Mouse (Mus musculus) left cerebral cortex, postnatal 14 days (tissue): ENCODE measurements around the gene Tmem220. TPM values are rescaled to one million over a fixed set of nuclear protein-coding genes. Genes with fewer than 3 reads are reported as not detected.

ENCODE experiments used
- DNase-seq, 2 experiments: peaks; one replicate each; pipeline ENCODE4 v3.0.0; 2021 to 2022; ENCODE audit warnings: low spot score in 2 of 2, mixed read lengths in 1 of 2
- intact Hi-C: fragments of 180-260 bp; cut with DNase I; formaldehyde crosslinking; loops from one replicate; pipeline ENCODE4 v1.15.1; 2025
- total RNA-seq, 2 experiments: library from RNA; stranded (reverse); gene quantifications; 2 replicates each; pipeline ENCODE4 v1.2.3; 2021

Tmem220 gene
- total RNA-seq, 2 experiments from 2014 or later = 0.42 TPM; not detected in 1

DNA sequence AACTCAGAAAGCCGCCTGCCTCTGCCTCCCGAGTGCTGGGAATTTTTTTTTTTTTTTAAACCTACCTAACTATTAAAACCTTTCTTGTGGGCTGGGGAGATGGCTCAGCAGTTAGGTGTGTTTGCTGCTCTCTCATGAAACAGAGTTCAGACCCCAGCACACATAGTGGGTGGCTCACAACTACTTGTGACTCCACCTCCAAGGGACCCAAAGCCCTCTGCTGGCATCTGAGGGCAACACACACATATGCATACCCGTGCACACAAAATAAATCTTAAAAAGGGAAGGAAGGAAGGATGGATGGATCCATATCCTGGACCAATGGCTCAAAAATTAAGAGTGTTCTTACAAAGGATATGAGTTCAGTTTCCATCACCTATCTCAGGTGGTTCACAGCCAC, 24.3 kb downstream of the Tmem220 start:
- no peak for DNase-seq
- intact Hi-C loops = no loop called here

DNA sequence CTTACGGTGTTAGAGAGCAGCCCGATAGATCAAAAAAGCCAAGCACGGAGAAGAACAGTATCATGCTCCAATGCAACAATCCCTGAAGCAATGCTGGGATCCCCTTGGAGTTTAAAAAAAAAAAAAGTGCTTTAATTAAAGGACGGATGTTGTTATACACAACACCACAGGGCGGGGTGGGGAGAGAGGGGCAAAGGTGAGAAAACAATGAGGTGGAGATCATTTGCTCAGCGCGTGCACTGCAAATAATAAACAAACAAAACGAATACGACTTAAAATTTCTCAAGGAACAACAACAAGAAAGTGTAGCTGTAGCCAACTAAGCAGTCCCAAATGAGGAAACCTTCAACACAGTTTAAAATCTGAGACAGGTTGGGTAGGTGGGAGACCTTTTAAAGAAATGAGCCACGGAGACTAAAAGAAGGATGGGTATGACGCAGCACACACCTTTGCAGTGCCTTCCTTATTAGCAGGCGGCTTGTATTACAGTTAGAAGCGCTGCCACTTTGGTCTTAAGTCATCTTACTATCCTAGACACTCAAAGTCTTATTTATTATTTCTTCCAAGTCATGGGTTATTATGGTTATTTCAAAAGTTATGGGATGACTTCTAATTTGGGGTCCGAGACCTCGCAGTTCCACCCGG, 26.8 kb downstream of the Tmem220 start:
- intact Hi-C loops = no loop called here
- no peak for DNase-seq

GRCm38 (mm10) chr11:67052321-67052952, 27.5 kb downstream of the Tmem220 start, which contains the start of the genes Adprm and Sco1:
TSS of gene Adprm (minus strand) at chr11:67052594.
TSS of gene Sco1 (plus strand) at chr11:67052670.
- DNase-seq = peak; percentile 82 to 87
- intact Hi-C loops = no loop called here

DNA sequence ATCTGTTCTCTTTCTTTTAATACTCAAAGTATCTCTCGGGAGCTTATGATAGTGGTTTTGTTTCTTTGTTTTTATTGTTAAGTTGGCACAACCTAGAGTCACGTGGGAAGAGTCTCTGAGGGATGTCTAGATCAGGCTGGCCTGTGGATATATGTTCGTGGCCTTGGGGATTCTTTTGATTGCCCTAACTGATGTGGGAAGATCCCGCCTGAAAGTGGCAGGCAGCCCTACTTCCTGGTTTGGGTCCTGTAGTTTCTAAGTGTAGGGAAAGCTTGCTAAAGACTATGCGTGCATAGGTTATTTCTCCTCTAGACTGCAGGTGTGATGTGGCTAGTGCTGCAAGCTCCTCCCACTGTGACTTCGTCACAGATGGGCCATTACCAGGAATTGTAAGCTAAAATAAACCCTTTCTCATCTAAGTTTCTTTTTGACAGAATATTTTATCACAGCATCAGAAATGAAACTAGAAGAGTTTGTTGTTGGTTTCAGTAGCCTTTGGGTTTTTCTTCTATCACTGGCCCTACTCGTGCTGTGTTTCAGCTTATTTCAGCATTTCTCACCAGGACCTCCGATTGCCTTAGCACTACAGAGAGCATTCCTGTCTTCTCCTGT, 29.9 kb downstream of the Tmem220 start:
- DNase-seq = no peak
- intact Hi-C loops = no loop called here

GRCm38 (mm10) chr11:67061311-67061710, 36.4 kb downstream of the Tmem220 start:
- DNase-seq = no peak
- intact Hi-C loops = no loop called here

- peak in 1 of 2 experiments; percentile 12 for DNase-seq
- intact Hi-C loops = no loop called here
Measured at GRCm38 (mm10) chr11:67062726-67063125, 37.8 kb downstream of the Tmem220 start.

GRCm38 (mm10) chr11:67067741-67068140, 42.8 kb downstream of the Tmem220 start:
- no peak for DNase-seq
- intact Hi-C loops = no loop called here

DNA sequence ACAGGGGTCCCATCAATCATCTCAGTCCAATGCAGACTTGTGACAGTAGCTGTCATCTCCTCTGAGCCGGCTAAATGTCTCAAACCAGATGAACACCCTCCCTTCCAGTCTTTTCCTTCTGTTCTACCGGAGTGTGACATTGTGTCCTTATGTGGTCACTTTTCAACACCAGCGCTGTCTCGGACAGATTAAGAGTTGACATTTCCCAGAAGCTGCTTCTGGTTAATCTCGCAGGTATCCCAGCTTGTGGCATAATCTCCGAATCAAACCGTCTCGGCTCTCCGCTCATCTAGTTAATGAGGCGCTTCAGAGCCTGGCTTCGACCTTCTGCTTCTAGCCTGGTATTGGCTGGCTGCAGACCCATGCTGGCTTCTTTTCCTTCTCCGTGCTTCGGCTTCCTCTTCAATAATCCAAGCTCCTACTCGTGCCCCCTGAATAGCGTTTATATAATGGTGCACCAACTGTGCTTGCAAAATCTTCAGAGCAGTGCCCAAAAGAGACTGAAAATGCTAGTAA, 47.7 kb downstream of the Tmem220 start:
- DNase-seq = no peak
- intact Hi-C loops = no loop called here

DNA sequence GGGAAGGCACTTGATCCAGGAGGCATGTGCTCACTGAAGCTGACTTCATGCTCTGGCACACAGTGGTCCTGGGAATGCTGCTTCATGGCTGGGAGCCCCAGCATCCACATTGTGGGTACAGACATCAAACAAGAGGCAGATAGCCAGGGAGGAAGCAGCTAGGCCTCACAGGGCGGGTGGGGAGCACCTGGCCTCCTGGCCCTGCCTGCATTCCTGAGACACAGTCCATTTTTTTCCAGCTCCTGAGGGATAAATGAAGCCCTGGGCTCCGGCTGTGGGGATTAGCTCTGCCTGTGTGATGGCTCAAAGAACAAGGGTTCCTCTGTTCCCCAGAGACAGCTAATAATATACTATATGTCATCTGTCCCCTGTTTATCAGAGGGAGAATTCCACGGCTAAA, 50.1 kb downstream of the Tmem220 start:
- DNase-seq = no peak
- intact Hi-C loops = no loop called here

DNA sequence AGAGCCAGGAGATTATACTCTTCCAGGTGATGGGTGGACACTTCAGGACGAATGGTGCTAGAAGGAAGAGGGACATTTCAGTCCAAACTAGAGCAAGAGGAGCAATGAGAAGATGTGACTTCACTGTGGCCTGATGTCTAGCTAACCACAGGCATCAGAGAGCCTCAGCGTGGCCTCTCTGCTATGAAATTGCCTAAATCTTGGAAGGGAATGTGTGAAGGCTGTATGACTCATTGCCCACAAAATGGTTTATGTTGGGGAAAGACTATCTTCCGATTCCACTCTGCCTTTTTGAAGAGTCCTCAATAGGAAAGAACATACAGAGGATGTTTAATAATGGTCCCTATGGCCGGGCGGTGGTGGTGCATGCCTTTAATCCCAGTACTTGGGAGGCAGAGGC, 51.8 kb downstream of the Tmem220 start:
- DNase-seq = no peak
- intact Hi-C loops = no loop called here

GRCm38 (mm10) chr11:67077435-67077834, 52.5 kb downstream of the Tmem220 start:
- intact Hi-C loops = no loop called here
- no peak for DNase-seq

- intact Hi-C loops = no loop called here
- DNase-seq = no peak
Measured at GRCm38 (mm10) chr11:67078000-67078399, 53.0 kb downstream of the Tmem220 start, which contains the start of gene Myh3. TSS of gene Myh3 (plus strand) at chr11:67078300.

- DNase-seq = no peak
- intact Hi-C loops = no loop called here
Measured at GRCm38 (mm10) chr11:67078888-67079287, 53.9 kb downstream of the Tmem220 start.

GRCm38 (mm10) chr11:67079740-67080139, 54.8 kb downstream of the Tmem220 start:
- intact Hi-C loops = no loop called here
- DNase-seq = no peak

DNA sequence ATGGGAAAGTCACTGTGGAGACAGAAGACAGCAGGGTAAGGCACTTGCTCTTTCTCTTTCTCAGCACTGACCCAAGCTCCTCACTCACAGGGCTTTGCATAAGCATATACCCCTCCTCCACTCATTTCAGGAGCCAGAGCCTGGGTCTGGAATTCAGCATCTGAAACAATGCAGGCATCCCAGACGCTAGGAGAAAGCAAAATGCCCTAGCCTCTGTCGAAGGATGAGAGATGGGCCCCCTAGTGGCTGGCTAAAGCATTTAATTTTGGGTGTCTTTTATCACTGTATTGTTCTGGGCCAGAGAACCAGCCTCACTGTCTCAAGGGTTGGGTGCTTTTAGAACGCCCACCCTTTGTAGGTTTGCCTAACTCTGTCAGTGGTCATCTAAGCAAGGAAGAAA, 55.2 kb downstream of the Tmem220 start:
- peak; percentile 41 to 51 for DNase-seq
- intact Hi-C loops = no loop called here

- no peak for DNase-seq
- intact Hi-C loops = no loop called here
Measured at GRCm38 (mm10) chr11:67081125-67081649, 56.2 kb downstream of the Tmem220 start.

- intact Hi-C loops = no loop called here
- no peak for DNase-seq
Measured at GRCm38 (mm10) chr11:67082188-67082587, 57.2 kb downstream of the Tmem220 start.

GRCm38 (mm10) chr11:67082793-67083192, 57.8 kb downstream of the Tmem220 start:
- no peak for DNase-seq
- intact Hi-C loops = no loop called here

DNA sequence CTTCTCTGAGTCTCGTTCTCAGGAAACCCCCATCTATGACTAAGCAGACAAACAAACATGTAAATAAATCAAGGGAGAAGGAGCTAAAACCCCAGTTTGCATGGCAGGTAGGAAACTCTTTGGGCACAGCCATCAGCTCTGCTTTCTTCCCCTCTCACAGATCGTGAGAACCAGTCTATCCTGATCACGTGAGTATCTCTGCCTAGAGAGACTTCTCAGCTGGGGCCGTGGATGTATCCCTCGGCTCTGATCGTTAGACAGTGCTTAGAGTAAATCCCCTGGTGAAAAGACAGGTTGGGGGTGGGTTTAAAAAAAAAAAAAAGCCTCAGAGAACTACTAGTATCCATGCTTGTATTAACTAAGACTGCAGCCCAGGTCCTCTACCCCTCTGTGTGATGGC, 58.3 kb downstream of the Tmem220 start:
- no peak for DNase-seq

DNA sequence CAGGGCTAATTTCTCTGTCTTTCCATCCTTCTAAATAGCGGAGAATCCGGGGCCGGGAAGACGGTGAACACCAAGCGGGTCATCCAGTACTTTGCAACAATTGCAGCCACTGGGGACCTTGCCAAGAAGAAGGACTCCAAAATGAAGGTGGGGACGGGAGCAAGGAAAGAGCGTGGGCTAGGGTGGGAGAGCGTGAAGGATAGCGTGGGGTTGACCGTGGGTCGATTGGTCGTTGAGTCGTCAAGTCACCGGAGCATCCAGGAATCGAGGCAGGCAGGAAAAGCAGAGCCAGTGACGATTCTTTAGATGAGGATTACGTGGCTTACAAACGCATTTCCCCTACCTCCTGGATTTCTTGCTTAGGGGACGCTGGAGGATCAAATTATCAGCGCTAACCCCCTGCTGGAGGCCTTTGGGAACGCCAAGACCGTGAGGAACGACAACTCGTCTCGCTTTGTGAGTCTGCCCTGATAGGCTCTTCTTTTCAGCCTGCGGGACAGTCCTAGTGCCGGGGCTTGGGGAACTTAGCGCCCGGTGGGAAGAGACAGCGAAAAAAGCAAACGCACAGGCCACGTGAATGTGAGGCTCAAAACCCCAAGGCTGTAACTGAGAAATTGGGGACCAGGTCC, 58.9 kb downstream of the Tmem220 start:
- DNase-seq = no peak
- intact Hi-C loops = no loop called here

More for the DNA sequence above, 58.3 kb downstream of the Tmem220 start:
- intact Hi-C loops = no loop called here
